Mouse (Mus musculus) midbrain, embryonic 15.5 days (tissue): ENCODE results near the gene Eya2. TPM values are rescaled to one million over a fixed set of nuclear protein-coding genes. Genes with fewer than 3 reads are reported as not detected.
A peak's percentile ranks its signal among the peaks of the same experiment; 100 is the strongest.

Source experiments
- ATAC-seq: fragments of 200-750 bp; cut with Nextera tagmentation; replicated peaks from 2 replicates; pipeline ENCODE4 v1.8.0; 2017; ENCODE audit warnings: moderate TSS enrichment
- H3K27ac ChIP-seq: fragments of 300-500 bp; sonication (generic); 2 replicates; pipeline ENCODE4 v1.5.1; 2015; ENCODE audit warnings: mild to moderate bottlenecking, inconsistent platforms
- H3K27me3 ChIP-seq: fragments of 300-500 bp; sonication (generic); replicated peaks from 2 replicates; pipeline ENCODE4 v1.6.1; 2015; ENCODE audit warnings: inconsistent platforms
- H3K36me3 ChIP-seq: fragments of 300-500 bp; sonication (generic); replicated peaks from 2 replicates; pipeline ENCODE4 v1.6.1; 2015; ENCODE audit warnings: inconsistent platforms
- H3K4me1 ChIP-seq: fragments of 300-500 bp; sonication (generic); 2 replicates; pipeline ENCODE4 v1.6.1; 2015; ENCODE audit warnings: inconsistent platforms
- H3K4me2 ChIP-seq: fragments of 300-500 bp; sonication (generic); 2 replicates; pipeline ENCODE4 v1.6.1; 2015; ENCODE audit warnings: inconsistent platforms, mild to moderate bottlenecking, moderate library complexity
- H3K4me3 ChIP-seq: fragments of 300-500 bp; sonication (generic); 2 replicates; pipeline ENCODE4 v1.5.1; 2015; ENCODE audit warnings: mild to moderate bottlenecking, inconsistent platforms
- H3K9ac ChIP-seq: fragments of 300-500 bp; sonication (generic); 2 replicates; pipeline ENCODE4 v1.6.1; 2015; ENCODE audit warnings: mild to moderate bottlenecking, inconsistent platforms
- H3K9me3 ChIP-seq: fragments of 300-500 bp; sonication (generic); 2 replicates; pipeline ENCODE4 v1.6.1; 2016; ENCODE audit warnings: inconsistent platforms
- WGBS: fragments of 180-500 bp; shearing (Covaris S2); methylation state at CpG from one replicate; pipeline ENCODE4 v1.1.7; 2015; ENCODE audit warnings: mixed read lengths; 5-methylcytosine and 5-hydroxymethylcytosine counted together
- polyA plus RNA-seq: library from polyadenylated mRNA; unstranded; fragments of >200 nt; fragmentation: Nextera tagmentation; extraction: Ambion mirVana; gene quantifications from 2 replicates; pipeline ENCODE4 v1.2.1, GENCODE M21; 2015

The Eya2 gene
- polyA plus RNA-seq, 1 experiment from 2014 or later: 4.6 TPM

DNA sequence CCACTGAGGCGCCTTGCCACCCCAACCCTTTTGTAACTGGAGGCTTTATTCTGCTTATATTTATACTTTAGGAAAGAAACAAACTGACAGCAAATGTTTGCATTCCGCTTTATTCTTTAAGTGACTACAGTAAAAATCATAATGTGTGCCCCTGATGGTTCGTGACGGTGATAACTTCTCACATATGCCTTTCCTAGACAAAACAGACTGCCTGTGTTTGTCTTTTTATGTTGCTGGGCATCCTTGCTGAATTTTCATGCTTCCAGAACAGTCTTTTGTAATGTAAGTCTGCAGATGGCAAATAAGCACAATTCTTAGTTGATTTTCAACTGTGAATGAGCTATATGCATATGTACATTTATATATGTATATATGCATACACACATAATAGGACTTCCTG, 61.7 kb downstream of the Eya2 start:
- no peak overlapping the region for H3K4me3 ChIP-seq
- H3K36me3 ChIP-seq: no peaks in the 10 kb centered on the region
- H3K27ac ChIP-seq: 0 out of 2 replicates have a peak overlapping the region, but pooled peaks have one; percentile 45
- ATAC-seq: no peak
- H3K4me2 ChIP-seq: peak overlapping the region; percentile 5; the same call in 1 of the 2 replicates
- no peak overlapping the region for H3K9ac ChIP-seq
- H3K27me3 ChIP-seq: no peaks in the 10 kb centered on the region
- H3K4me1 ChIP-seq: peaks cover 18% of the 10 kb centered on the region
- 72% methylated on average over 4 of the region's 4 CpGs for WGBS
- H3K9me3 ChIP-seq: no peaks in the 10 kb centered on the region

GRCm38 (mm10) chr2:165656956-165657355, 62.1 kb downstream of the Eya2 start:
- no peaks in the 10 kb centered on the region for H3K9me3 ChIP-seq
- peak overlapping the region; percentile 18 for H3K27ac ChIP-seq
- H3K4me2 ChIP-seq: peak overlapping the region; percentile 5; the same call in 1 of the 2 replicates
- H3K9ac ChIP-seq: no peak overlapping the region
- H3K27me3 ChIP-seq: no peaks in the 10 kb centered on the region
- no peak overlapping the region for H3K4me3 ChIP-seq
- peaks cover 18% of the 10 kb centered on the region for H3K4me1 ChIP-seq
- H3K36me3 ChIP-seq: no peaks in the 10 kb centered on the region
- WGBS: 26% methylated on average over 6 of the region's 6 CpGs
- no peak; the same call in 1 of the 2 replicates for ATAC-seq

- H3K27me3 ChIP-seq: no peaks in the 10 kb centered on the region
- 87% methylated on average over 5 of the region's 5 CpGs for WGBS
- H3K4me1 ChIP-seq: peaks cover 5% of the 10 kb centered on the region; the same call in 1 of the 2 replicates
- H3K4me3 ChIP-seq: no peak overlapping the region
- H3K9ac ChIP-seq: no peak overlapping the region
- no peaks in the 10 kb centered on the region for H3K36me3 ChIP-seq
- no peak overlapping the region for H3K27ac ChIP-seq
- ATAC-seq: no peak
- H3K9me3 ChIP-seq: no peaks in the 10 kb centered on the region
- no peak overlapping the region for H3K4me2 ChIP-seq
Measured at GRCm38 (mm10) chr2:165659552-165659951, 64.7 kb downstream of the Eya2 start.

- Histone ChIP-seq H3K27me3 (no peaks in the 10 kb centered on the region), H3K9me3 (no peaks in the 10 kb centered on the region), H3K4me3 (no peak overlapping the region), H3K4me2 (no peak overlapping the region), H3K9ac (no peak overlapping the region), H3K36me3 (no peaks in the 10 kb centered on the region), H3K27ac (no peak overlapping the region), H3K4me1 (no peaks in the 10 kb centered on the region)
- no peak for ATAC-seq
- 88% methylated on average over 7 of the region's 7 CpGs for WGBS
Measured at GRCm38 (mm10) chr2:165663266-165663665, 68.4 kb downstream of the Eya2 start.

GRCm38 (mm10) chr2:165664648-165665047, 69.8 kb downstream of the Eya2 start:
- H3K9me3 ChIP-seq: no peaks in the 10 kb centered on the region
- no peaks in the 10 kb centered on the region for H3K36me3 ChIP-seq
- H3K4me1 ChIP-seq: no peaks in the 10 kb centered on the region
- H3K9ac ChIP-seq: no peak overlapping the region
- 79% methylated on average over 7 of the region's 7 CpGs for WGBS
- H3K27me3 ChIP-seq: no peaks in the 10 kb centered on the region
- H3K4me3 ChIP-seq: no peak overlapping the region
- H3K4me2 ChIP-seq: no peak overlapping the region
- no peak overlapping the region for H3K27ac ChIP-seq
- no peak for ATAC-seq

- no peak overlapping the region for H3K4me2 ChIP-seq
- WGBS: 50% methylated on average over 5 of the region's 5 CpGs
- ATAC-seq: no peak
- no peaks in the 10 kb centered on the region for H3K9me3 ChIP-seq
- no peaks in the 10 kb centered on the region for H3K4me1 ChIP-seq
- H3K27me3 ChIP-seq: no peaks in the 10 kb centered on the region
- no peak overlapping the region for H3K9ac ChIP-seq
- H3K36me3 ChIP-seq: no peaks in the 10 kb centered on the region
- no peak overlapping the region for H3K27ac ChIP-seq
- no peak overlapping the region for H3K4me3 ChIP-seq
Measured at GRCm38 (mm10) chr2:165665176-165665575, 70.3 kb downstream of the Eya2 start.

GRCm38 (mm10) chr2:165667096-165667495, 72.3 kb downstream of the Eya2 start:
- H3K9me3 ChIP-seq: no peaks in the 10 kb centered on the region
- ATAC-seq: no peak
- H3K9ac ChIP-seq: no peak overlapping the region
- no peaks in the 10 kb centered on the region for H3K36me3 ChIP-seq
- no peaks in the 10 kb centered on the region for H3K4me1 ChIP-seq
- H3K27me3 ChIP-seq: no peaks in the 10 kb centered on the region
- H3K27ac ChIP-seq: no peak overlapping the region
- no peak overlapping the region for H3K4me3 ChIP-seq
- no peak overlapping the region for H3K4me2 ChIP-seq
- 78% methylated on average over 2 of the region's 2 CpGs for WGBS

DNA sequence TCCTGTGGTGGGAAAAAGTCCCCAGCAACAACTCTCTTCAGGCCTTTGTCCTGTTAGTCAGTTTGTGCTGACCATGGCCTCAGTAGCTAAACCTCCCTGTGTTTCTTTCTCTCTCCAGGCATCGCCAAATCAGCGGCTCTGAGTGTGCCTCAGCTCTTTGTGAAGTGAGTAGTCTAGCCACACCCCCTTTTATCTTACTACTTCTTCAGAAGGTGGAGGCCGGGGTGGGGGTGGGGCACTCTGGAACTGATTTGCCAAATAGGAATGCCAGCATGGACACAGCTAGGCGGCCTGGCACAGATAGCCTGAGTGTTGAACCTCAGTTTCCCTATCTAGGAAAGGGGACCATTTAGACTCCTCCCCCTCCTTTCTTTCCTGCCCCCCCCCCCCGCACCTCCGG, 87.9 kb downstream of the Eya2 start:
- WGBS: 33% methylated on average over 6 of the region's 6 CpGs
- Histone ChIP-seq H3K36me3 (no peaks in the 10 kb centered on the region), H3K27me3 (no peaks in the 10 kb centered on the region), H3K4me3 (no peak overlapping the region), H3K27ac (no peak overlapping the region), H3K9me3 (no peaks in the 10 kb centered on the region), H3K4me2 (no peak overlapping the region), H3K4me1 (no peaks in the 10 kb centered on the region), H3K9ac (no peak overlapping the region)
- ATAC-seq: no peak

- Histone ChIP-seq H3K4me2 (no peak overlapping the region), H3K9ac (no peak overlapping the region), H3K9me3 (no peaks in the 10 kb centered on the region), H3K4me3 (no peak overlapping the region), H3K36me3 (no peaks in the 10 kb centered on the region), H3K4me1 (0 out of 2 replicates have a peak, but pooled peaks cover 4% of the 10 kb centered on the region), H3K27ac (no peak overlapping the region), H3K27me3 (no peaks in the 10 kb centered on the region)
- no peak for ATAC-seq
- 34% methylated on average over 8 of the region's 8 CpGs for WGBS
Measured at GRCm38 (mm10) chr2:165687516-165687915, 92.7 kb downstream of the Eya2 start.

DNA sequence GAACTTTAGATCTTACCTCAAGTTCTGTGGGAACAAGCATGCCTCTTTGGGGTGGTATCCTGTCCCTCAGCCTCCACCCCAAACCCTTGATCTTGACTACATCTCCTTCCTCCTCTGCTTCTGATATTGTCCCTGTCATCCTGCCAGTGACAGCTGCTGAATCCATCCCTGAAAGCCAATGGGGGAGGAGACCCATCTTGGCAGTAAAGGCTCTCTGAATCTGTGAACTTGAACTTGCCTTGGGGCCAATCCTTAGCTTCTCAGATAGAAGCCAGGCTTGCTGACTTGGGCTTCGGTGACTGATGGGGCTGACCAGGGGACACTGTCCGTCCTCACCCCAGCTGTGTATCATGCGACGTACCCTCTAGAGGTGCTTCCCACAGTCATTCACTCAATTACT, 94.1 kb downstream of the Eya2 start:
- H3K27ac ChIP-seq: no peak overlapping the region
- H3K4me3 ChIP-seq: no peak overlapping the region
- no peaks in the 10 kb centered on the region for H3K9me3 ChIP-seq
- no peak overlapping the region for H3K4me2 ChIP-seq
- 89% methylated on average over 4 of the region's 4 CpGs for WGBS
- no peak overlapping the region for H3K9ac ChIP-seq
- ATAC-seq: no peak
- no peaks in the 10 kb centered on the region for H3K36me3 ChIP-seq
- no peaks in the 10 kb centered on the region for H3K27me3 ChIP-seq
- H3K4me1 ChIP-seq: 0 out of 2 replicates have a peak, but pooled peaks cover 4% of the 10 kb centered on the region

- H3K4me1 ChIP-seq: 0 out of 2 replicates have a peak, but pooled peaks cover 4% of the 10 kb centered on the region
Measured at GRCm38 (mm10) chr2:165691016-165691415, 96.2 kb downstream of the Eya2 start.

DNA sequence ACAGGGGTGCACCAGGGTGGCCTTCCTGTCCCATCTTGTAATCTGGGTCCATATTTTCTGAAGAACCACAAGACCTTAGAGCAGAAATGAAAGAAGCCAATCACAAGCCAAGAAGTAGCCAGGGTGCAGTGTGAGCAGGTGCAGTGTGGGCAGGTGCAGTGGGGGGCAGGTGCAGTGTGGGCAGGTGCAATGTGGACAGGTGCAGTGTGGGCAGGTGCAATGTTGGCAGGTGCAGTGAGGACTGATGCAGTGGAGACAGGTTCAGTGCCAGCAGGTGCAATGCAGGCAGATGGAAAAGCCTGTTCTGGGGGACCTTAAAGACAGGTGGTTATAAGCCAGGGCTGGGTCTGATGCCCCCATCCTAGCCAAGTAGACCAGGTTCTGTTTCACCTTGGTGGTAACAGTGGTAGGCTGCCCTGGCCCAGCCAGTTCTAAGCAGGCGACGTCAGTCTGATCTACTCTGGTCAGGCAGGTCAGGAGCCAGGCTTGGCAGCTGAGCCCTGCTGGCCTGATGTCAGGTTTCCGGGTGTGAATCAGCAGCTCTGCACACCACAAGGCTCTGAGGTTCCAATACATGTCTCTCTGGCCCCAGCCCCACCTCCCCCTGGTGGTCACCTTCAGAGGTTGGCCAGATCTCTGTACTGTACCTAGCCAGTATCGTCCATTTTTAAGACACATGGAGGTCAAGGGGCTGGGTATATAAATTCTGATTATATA, 98.3 kb downstream of the Eya2 start:
- no peaks in the 10 kb centered on the region for H3K27me3 ChIP-seq
- H3K4me3 ChIP-seq: no peak overlapping the region
- H3K27ac ChIP-seq: no peak overlapping the region
- no peak overlapping the region for H3K9ac ChIP-seq
- 76% methylated on average over 4 of the region's 4 CpGs for WGBS
- no peaks in the 10 kb centered on the region for H3K36me3 ChIP-seq
- H3K4me1 ChIP-seq: 0 out of 2 replicates have a peak, but pooled peaks cover 4% of the 10 kb centered on the region
- no peak overlapping the region for H3K4me2 ChIP-seq
- no peaks in the 10 kb centered on the region for H3K9me3 ChIP-seq
- no peak for ATAC-seq

More at GRCm38 (mm10) chr2:165691016-165691415, 96.2 kb downstream of the Eya2 start:
- no peak overlapping the region for H3K27ac ChIP-seq
- H3K9ac ChIP-seq: no peak overlapping the region
- H3K9me3 ChIP-seq: no peaks in the 10 kb centered on the region
- H3K36me3 ChIP-seq: no peaks in the 10 kb centered on the region
- no peak for ATAC-seq
- WGBS: 76% methylated on average over 3 of the region's 3 CpGs
- no peaks in the 10 kb centered on the region for H3K27me3 ChIP-seq
- no peak overlapping the region for H3K4me2 ChIP-seq
- no peak overlapping the region for H3K4me3 ChIP-seq

- Histone ChIP-seq H3K4me3 (no peak overlapping the region), H3K27ac (no peak overlapping the region), H3K4me1 (0 out of 2 replicates have a peak, but pooled peaks cover 4% of the 10 kb centered on the region), H3K4me2 (no peak overlapping the region), H3K9ac (no peak overlapping the region), H3K36me3 (no peaks in the 10 kb centered on the region), H3K9me3 (no peaks in the 10 kb centered on the region), H3K27me3 (no peaks in the 10 kb centered on the region)
- ATAC-seq: no peak
- 96% methylated on average over 6 of the region's 6 CpGs for WGBS
Measured at GRCm38 (mm10) chr2:165694767-165695166, 99.9 kb downstream of the Eya2 start.
